Mouse (Mus musculus): ENCODE measurements around the gene Cela3b. TPM values are rescaled to one million over a fixed set of nuclear protein-coding genes. Genes with fewer than 3 reads are reported as not detected.

The Cela3b gene
- total and polyA plus RNA-seq, 2 experiments from 2014 or later, result not detected

DNA sequence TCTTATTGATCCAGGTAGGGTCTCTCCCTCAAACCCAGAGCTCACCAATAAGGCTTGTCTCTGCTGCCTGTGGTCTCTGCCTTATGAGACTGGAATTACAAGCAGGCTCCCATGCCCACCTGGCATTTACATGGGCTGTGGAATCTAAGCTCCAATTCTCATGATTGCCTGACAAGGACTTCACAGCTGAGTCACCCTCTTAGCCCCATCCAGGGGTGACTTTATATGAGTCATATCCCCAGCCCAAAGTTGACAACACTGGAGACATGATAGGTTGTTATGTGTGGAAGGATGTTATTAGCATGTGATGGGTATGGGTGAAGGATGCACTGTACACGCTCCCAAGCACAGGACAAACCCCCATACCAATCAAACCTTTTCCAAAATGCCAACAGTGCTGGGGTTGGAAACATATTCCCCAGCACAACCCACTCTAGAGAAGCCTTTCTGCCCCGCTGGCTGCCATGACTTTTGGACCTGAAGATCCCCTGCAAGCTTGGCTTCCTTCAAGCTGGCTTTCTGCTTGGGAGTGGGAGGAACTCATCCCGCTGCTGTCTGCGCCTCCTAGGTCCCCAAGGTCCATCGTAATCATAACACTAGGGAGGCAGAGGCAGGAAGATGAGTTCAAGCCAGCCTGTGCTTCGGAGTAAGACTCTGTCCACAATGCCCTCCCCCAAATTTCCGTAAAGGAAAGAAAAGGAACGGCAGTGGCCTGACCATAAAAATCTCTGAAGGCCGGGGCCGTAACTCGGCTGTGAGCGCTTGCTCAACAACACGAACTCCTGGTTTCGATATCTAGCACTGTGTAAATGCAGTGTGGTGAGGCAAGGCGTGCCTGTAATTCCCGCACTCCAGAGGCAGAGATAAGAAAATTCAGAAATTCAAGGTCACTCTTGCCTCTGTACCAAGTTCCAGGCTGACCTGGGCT lies 58.5 kb downstream of the Cela3b start:
- no peak overlapping the region for H3K4me3 ChIP-seq (ENCODE audit: low read depth, low read length)
- ATAC-seq, result no peak
- no peaks in the 10 kb centered on the region for H3K27me3 ChIP-seq (ENCODE audit: insufficient read depth, low read length)
- H3K4me2 ChIP-seq (ENCODE audit: low read depth), result no peak overlapping the region
- no peaks in the 10 kb centered on the region for H3K9me3 ChIP-seq (ENCODE audit: low read length)
- H3K36me3 ChIP-seq (ENCODE audit: insufficient read depth), result no peaks in the 10 kb centered on the region
- H3K27ac ChIP-seq (ENCODE audit: low read depth, low read length), result no peak overlapping the region
- H3K4me1 ChIP-seq (ENCODE audit: insufficient read depth), result 0 out of 2 replicates have a peak, but pooled peaks cover 8% of the 10 kb centered on the region
- H3K9ac ChIP-seq, result no peak overlapping the region
- WGBS, result 91% methylated on average over 16 of the region's 16 CpGs
- TF ChIP-seq CTCF (IDR thresholded peaks at IDR 0.05; ENCODE audit: low read depth), result no peak
- DNase-seq, result no peak

Other genes starting within 250 kb of the Cela3b start
- 4.5 and 6.1 TPM in 2 replicates for gene Wnt4, start 153.1 kb downstream of the Cela3b start, total RNA-seq (2014; rRNA removed)
- gene Wnt4, start 153.1 kb downstream of the Cela3b start, polyA plus RNA-seq (2015; fragmentation: Nextera tagmentation; extraction: Ambion mirVana), result 3.1 and 4.6 TPM in 2 replicates
- gene Cdc42, start 72.8 kb downstream of the Cela3b start, total RNA-seq (2014; rRNA removed), result 699 and 735 TPM in 2 replicates
- 1,221 and 1,252 TPM in 2 replicates for gene Cdc42, start 72.8 kb downstream of the Cela3b start, polyA plus RNA-seq (2015; fragmentation: Nextera tagmentation; extraction: Ambion mirVana)
- gene Cela3a, start 20.7 kb downstream of the Cela3b start, total RNA-seq (2014; rRNA removed), result not detected in 2 replicates
- not detected in 2 replicates for gene Cela3a, start 20.7 kb downstream of the Cela3b start, polyA plus RNA-seq (2015; fragmentation: Nextera tagmentation; extraction: Ambion mirVana)
- gene 1700013G24Rik, start 22.7 kb upstream of the Cela3b start, total RNA-seq (2014; rRNA removed), result not detected in 2 replicates
- gene 1700013G24Rik, start 22.7 kb upstream of the Cela3b start, polyA plus RNA-seq (2015; fragmentation: Nextera tagmentation; extraction: Ambion mirVana), result not detected in 2 replicates
- 13.8 and 22.6 TPM in 2 replicates for gene Hspg2, start 38.2 kb upstream of the Cela3b start, total RNA-seq (2014; rRNA removed)
- gene Hspg2, start 38.2 kb upstream of the Cela3b start, polyA plus RNA-seq (2015; fragmentation: Nextera tagmentation; extraction: Ambion mirVana), result 2.3 and 2.6 TPM in 2 replicates
- gene Ldlrad2, start 144.0 kb upstream of the Cela3b start, total RNA-seq (2014; rRNA removed), result not detected in 2 replicates
- 0.52 TPM in 1 of 2 replicates, not detected in the other for gene Ldlrad2, start 144.0 kb upstream of the Cela3b start, polyA plus RNA-seq (2015; fragmentation: Nextera tagmentation; extraction: Ambion mirVana)
- 77.9 and 106 TPM in 2 replicates for gene Usp48, start 163.2 kb upstream of the Cela3b start, total RNA-seq (2014; rRNA removed)
- gene Usp48, start 163.2 kb upstream of the Cela3b start, polyA plus RNA-seq (2015; fragmentation: Nextera tagmentation; extraction: Ambion mirVana), result 33.5 and 51.8 TPM in 2 replicates
- 113 and 128 TPM in 2 replicates for gene Rap1gap, start 234.2 kb upstream of the Cela3b start, total RNA-seq (2014; rRNA removed)
- 63.9 and 74.3 TPM in 2 replicates for gene Rap1gap, start 234.2 kb upstream of the Cela3b start, polyA plus RNA-seq (2015; fragmentation: Nextera tagmentation; extraction: Ambion mirVana)

All from forebrain, postnatal 0 days (tissue).